Mouse (Mus musculus): ENCODE measurements around the gene Cdc42bpa. TPM values are rescaled to one million over a fixed set of nuclear protein-coding genes. Genes with fewer than 3 reads are reported as not detected.

The Cdc42bpa gene
- polyA plus RNA-seq, 1 experiment from 2014 or later = 22.2 TPM

- Histone ChIP-seq H3K27me3 (no peaks in the 10 kb centered on the region), H3K4me1 (no peaks in the 10 kb centered on the region), H3K4me3 (no peak overlapping the region), H3K36me3 (peaks cover 33% of the 10 kb centered on the region), H3K27ac (replicated peaks) (no peak overlapping the region), H3K9ac (replicated peaks) (no peak overlapping the region), H3K4me2 (replicated peaks) (no peak overlapping the region), H3K9me3 (no peaks in the 10 kb centered on the region)
- 85% methylated on average over 8 of the region's 8 CpGs for WGBS
- ATAC-seq (ENCODE audit: low FRiP score, low read depth) = no peak
Observed at GRCm38 (mm10) chr1:180151191-180151590, 190.9 kb downstream of the Cdc42bpa start.

- no peaks in the 10 kb centered on the region for H3K4me1 ChIP-seq
- no peak overlapping the region for H3K27ac ChIP-seq (replicated peaks)
- H3K9ac ChIP-seq (replicated peaks) = no peak overlapping the region
- H3K27me3 ChIP-seq = no peaks in the 10 kb centered on the region
- H3K9me3 ChIP-seq = no peaks in the 10 kb centered on the region
- no peak overlapping the region for H3K4me2 ChIP-seq (replicated peaks)
- no peak overlapping the region for H3K4me3 ChIP-seq
- ATAC-seq (ENCODE audit: low FRiP score, low read depth) = no peak
- 82% methylated on average over 2 of the region's 2 CpGs for WGBS
- peaks cover 25% of the 10 kb centered on the region for H3K36me3 ChIP-seq
Observed at GRCm38 (mm10) chr1:180158648-180159047, 198.4 kb downstream of the Cdc42bpa start.

- 84% methylated on average over 2 of the region's 2 CpGs for WGBS
- ATAC-seq (ENCODE audit: low FRiP score, low read depth) = no peak
- no peak overlapping the region for H3K4me3 ChIP-seq
Observed at GRCm38 (mm10) chr1:180160545-180160944, 200.3 kb downstream of the Cdc42bpa start.

GRCm38 (mm10) chr1:180161160-180161559 is 200.9 kb downstream of the Cdc42bpa start:
- Histone ChIP-seq H3K36me3 (peaks cover 30% of the 10 kb centered on the region), H3K9ac (replicated peaks) (no peak overlapping the region), H3K27me3 (no peaks in the 10 kb centered on the region), H3K4me2 (replicated peaks) (no peak overlapping the region), H3K4me1 (no peaks in the 10 kb centered on the region), H3K4me3 (no peak overlapping the region), H3K9me3 (no peaks in the 10 kb centered on the region), H3K27ac (replicated peaks) (no peak overlapping the region)
- WGBS = 81% methylated on average over 3 of the region's 3 CpGs
- ATAC-seq (ENCODE audit: low FRiP score, low read depth) = no peak

More at GRCm38 (mm10) chr1:180160545-180160944, 200.3 kb downstream of the Cdc42bpa start:
- Histone ChIP-seq H3K4me2 (replicated peaks) (no peak overlapping the region), H3K9ac (replicated peaks) (no peak overlapping the region), H3K27me3 (no peaks in the 10 kb centered on the region), H3K27ac (replicated peaks) (no peak overlapping the region), H3K36me3 (peaks cover 27% of the 10 kb centered on the region), H3K4me1 (no peaks in the 10 kb centered on the region), H3K9me3 (no peaks in the 10 kb centered on the region)

GRCm38 (mm10) chr1:180161566-180162355 is 201.5 kb downstream of the Cdc42bpa start:
- peaks cover 30% of the 10 kb centered on the region for H3K36me3 ChIP-seq
- no peak overlapping the region for H3K4me3 ChIP-seq
- 86% methylated on average over 20 of the region's 20 CpGs for WGBS
- no peak overlapping the region for H3K9ac ChIP-seq (replicated peaks)
- no peak for ATAC-seq (ENCODE audit: low FRiP score, low read depth)
- H3K27ac ChIP-seq (replicated peaks) = no peak overlapping the region
- no peaks in the 10 kb centered on the region for H3K4me1 ChIP-seq
- no peaks in the 10 kb centered on the region for H3K27me3 ChIP-seq
- no peak overlapping the region for H3K4me2 ChIP-seq (replicated peaks)
- no peaks in the 10 kb centered on the region for H3K9me3 ChIP-seq

GRCm38 (mm10) chr1:180162986-180163385 is 202.7 kb downstream of the Cdc42bpa start:
- H3K4me2 ChIP-seq (replicated peaks) = no peak overlapping the region
- H3K9ac ChIP-seq (replicated peaks) = 0 out of 2 replicates have a peak overlapping the region, but pooled peaks have one; percentile 4
- no peak for ATAC-seq (ENCODE audit: low FRiP score, low read depth)
- H3K4me1 ChIP-seq = no peaks in the 10 kb centered on the region
- H3K9me3 ChIP-seq = no peaks in the 10 kb centered on the region
- peaks cover 30% of the 10 kb centered on the region for H3K36me3 ChIP-seq
- 84% methylated on average over 7 of the region's 7 CpGs for WGBS
- H3K27me3 ChIP-seq = no peaks in the 10 kb centered on the region
- H3K27ac ChIP-seq (replicated peaks) = no peak overlapping the region
- H3K4me3 ChIP-seq = no peak overlapping the region

GRCm38 (mm10) chr1:180166533-180166932 is 206.3 kb downstream of the Cdc42bpa start:
- Histone ChIP-seq H3K9ac (replicated peaks) (no peak overlapping the region), H3K4me2 (replicated peaks) (no peak overlapping the region), H3K4me3 (no peak overlapping the region), H3K9me3 (no peaks in the 10 kb centered on the region), H3K27ac (replicated peaks) (no peak overlapping the region), H3K4me1 (no peaks in the 10 kb centered on the region), H3K27me3 (no peaks in the 10 kb centered on the region), H3K36me3 (peaks cover 23% of the 10 kb centered on the region)
- ATAC-seq (ENCODE audit: low FRiP score, low read depth) = no peak
- 86% methylated on average over 5 of the region's 5 CpGs for WGBS

- no peaks in the 10 kb centered on the region for H3K9me3 ChIP-seq
- H3K36me3 ChIP-seq = peaks cover 7% of the 10 kb centered on the region; the same call in 1 of the 2 replicates
- WGBS = 93% methylated on average over 6 of the region's 6 CpGs
- H3K27ac ChIP-seq (replicated peaks) = no peak overlapping the region
- no peak for ATAC-seq (ENCODE audit: low FRiP score, low read depth)
- no peak overlapping the region for H3K9ac ChIP-seq (replicated peaks)
- no peak overlapping the region for H3K4me2 ChIP-seq (replicated peaks)
- H3K4me1 ChIP-seq = no peaks in the 10 kb centered on the region
- no peak overlapping the region for H3K4me3 ChIP-seq
- no peaks in the 10 kb centered on the region; the same call in 1 of the 2 replicates for H3K27me3 ChIP-seq
Observed at GRCm38 (mm10) chr1:180168294-180168693, 208.0 kb downstream of the Cdc42bpa start.

GRCm38 (mm10) chr1:180169161-180169560 is 208.9 kb downstream of the Cdc42bpa start:
- Histone ChIP-seq H3K9ac (replicated peaks) (no peak overlapping the region), H3K4me1 (no peaks in the 10 kb centered on the region), H3K9me3 (no peaks in the 10 kb centered on the region), H3K4me3 (no peak overlapping the region), H3K27ac (replicated peaks) (no peak overlapping the region), H3K4me2 (replicated peaks) (no peak overlapping the region), H3K27me3 (no peaks in the 10 kb centered on the region; the same call in 1 of the 2 replicates), H3K36me3 (0 out of 2 replicates have a peak, but pooled peaks cover 3% of the 10 kb centered on the region)
- 92% methylated on average over 7 of the region's 7 CpGs for WGBS
- no peak for ATAC-seq (ENCODE audit: low FRiP score, low read depth)

- ATAC-seq (ENCODE audit: low FRiP score, low read depth) = no peak
- WGBS = 91% methylated on average over 8 of the region's 8 CpGs
- Histone ChIP-seq H3K27me3 (no peaks in the 10 kb centered on the region; the same call in 1 of the 2 replicates), H3K4me3 (no peak overlapping the region), H3K27ac (replicated peaks) (no peak overlapping the region), H3K9ac (replicated peaks) (no peak overlapping the region), H3K4me1 (no peaks in the 10 kb centered on the region), H3K4me2 (replicated peaks) (no peak overlapping the region), H3K9me3 (no peaks in the 10 kb centered on the region), H3K36me3 (0 out of 2 replicates have a peak, but pooled peaks cover 3% of the 10 kb centered on the region)
Observed at GRCm38 (mm10) chr1:180170071-180170470, 209.8 kb downstream of the Cdc42bpa start.

- no peak overlapping the region for H3K4me2 ChIP-seq (replicated peaks)
- H3K4me3 ChIP-seq = no peak overlapping the region
- H3K9ac ChIP-seq (replicated peaks) = no peak overlapping the region
- WGBS = 80% methylated on average over 2 of the region's 2 CpGs
- H3K27ac ChIP-seq (replicated peaks) = no peak overlapping the region
- no peak for ATAC-seq (ENCODE audit: low FRiP score, low read depth)
- H3K36me3 ChIP-seq = no peaks in the 10 kb centered on the region
- no peaks in the 10 kb centered on the region for H3K9me3 ChIP-seq
- H3K4me1 ChIP-seq = no peaks in the 10 kb centered on the region
- H3K27me3 ChIP-seq = no peaks in the 10 kb centered on the region; the same call in 1 of the 2 replicates
Observed at GRCm38 (mm10) chr1:180171883-180172282, 211.6 kb downstream of the Cdc42bpa start.

- WGBS = 76% methylated on average over 4 of the region's 4 CpGs
- Histone ChIP-seq H3K27me3 (no peaks in the 10 kb centered on the region; the same call in 1 of the 2 replicates), H3K4me1 (no peaks in the 10 kb centered on the region), H3K36me3 (no peaks in the 10 kb centered on the region), H3K4me2 (replicated peaks) (no peak overlapping the region), H3K9me3 (no peaks in the 10 kb centered on the region), H3K27ac (replicated peaks) (no peak overlapping the region), H3K9ac (replicated peaks) (no peak overlapping the region), H3K4me3 (no peak overlapping the region)
- ATAC-seq (ENCODE audit: low FRiP score, low read depth) = no peak
Observed at GRCm38 (mm10) chr1:180172600-180172999, 212.3 kb downstream of the Cdc42bpa start.
